Mouse (Mus musculus): Measurements from ENCODE around the gene Pcsk5.

The Pcsk5 gene

DNA sequence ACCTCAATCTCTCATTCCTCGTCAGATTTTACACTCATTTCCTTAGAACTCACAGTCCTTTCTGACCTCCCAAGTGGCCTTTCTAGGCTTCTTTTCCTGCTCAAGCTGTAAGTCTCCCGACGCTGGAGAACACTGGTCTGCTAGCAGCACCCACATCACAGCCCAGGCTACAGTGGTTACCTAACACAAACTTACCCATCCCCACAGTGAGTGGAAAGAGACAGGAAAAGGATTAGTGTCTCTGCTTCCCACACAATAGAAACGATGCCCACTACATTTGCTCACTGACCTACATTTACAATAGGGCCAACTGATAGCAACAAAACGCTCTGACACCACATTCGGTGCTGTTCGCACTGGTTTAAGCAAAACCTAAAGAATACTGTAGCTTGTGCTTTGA lies 24.8 kb downstream of the Pcsk5 start:
- DNase-seq (ENCODE audit: low read depth, low spot score): no peak

DNA sequence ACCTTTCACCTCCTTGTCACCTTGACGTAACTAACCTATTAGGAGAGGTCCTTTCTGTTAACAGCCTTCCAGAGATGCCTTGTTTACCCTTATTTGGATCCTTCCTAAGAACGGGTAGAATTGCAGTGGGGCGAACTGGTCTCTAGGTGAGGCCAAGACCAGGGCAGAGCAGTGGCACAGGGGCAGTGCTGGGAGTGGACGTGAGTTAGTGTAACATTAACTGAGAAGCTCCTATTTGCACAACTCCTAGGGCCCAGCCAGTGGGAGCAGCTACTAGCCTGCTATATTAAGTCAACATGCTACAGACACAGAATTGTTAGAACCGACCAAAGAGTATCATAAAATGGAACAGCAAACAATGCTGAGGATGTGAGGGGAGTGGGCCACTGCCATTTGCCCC lies 30.8 kb downstream of the Pcsk5 start:
- no peak for DNase-seq (ENCODE audit: low read depth, low spot score)

DNA sequence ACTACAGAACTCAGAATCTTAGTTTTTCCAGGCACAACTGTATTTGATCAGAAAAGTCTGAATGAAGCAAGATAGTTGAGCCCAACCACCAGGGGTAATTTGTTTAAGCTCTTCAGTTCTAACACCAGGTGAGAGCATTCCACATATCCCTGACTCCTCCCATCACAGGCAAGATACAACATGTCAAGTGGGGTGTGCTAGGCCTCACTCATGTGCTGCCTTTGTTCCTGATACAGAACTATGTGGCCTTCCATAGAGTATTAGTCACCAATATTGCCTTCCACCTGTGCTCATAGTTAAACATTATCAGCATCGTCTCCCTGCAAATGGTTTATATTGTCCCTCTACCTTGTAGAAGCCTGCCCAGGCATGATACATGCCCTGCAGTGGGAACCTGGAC lies 36.6 kb downstream of the Pcsk5 start:
- DNase-seq (ENCODE audit: low read depth, low spot score): no peak

DNA sequence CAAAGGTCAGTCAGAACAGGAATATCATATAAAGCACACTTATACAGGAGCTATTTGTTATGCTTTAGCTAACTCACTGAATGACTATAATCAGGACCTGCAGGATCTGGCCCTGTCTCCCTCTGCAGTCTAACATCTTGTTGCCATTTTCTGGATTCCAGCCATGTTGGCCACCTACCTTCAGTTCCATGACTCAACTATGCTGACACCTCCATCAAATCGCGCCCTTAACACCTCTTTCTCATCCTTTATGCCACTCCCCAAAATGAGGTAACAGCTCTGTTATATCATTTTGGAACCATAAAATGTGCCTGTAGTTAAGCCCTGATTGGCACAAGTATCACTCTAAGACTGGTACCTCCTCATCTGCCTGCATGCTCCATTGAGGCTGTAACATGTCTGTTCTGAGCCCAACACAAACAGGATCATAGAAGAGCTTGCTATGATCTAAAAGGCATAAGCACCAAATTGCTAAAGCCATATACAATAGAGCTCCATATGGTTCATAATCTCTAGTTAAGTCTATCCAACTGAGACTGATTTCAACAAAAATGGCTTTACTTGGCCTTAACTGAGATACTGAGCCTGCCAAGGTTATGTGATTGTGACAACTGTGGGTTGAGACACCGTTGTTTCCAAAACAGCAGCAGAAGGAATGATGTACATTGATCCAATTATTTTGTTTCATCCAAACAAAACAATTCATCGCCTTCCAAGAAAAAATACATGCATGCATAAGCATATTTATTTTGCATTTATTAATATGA lies 37.8 kb downstream of the Pcsk5 start:
- no peak for DNase-seq (ENCODE audit: low read depth, low spot score)

DNA sequence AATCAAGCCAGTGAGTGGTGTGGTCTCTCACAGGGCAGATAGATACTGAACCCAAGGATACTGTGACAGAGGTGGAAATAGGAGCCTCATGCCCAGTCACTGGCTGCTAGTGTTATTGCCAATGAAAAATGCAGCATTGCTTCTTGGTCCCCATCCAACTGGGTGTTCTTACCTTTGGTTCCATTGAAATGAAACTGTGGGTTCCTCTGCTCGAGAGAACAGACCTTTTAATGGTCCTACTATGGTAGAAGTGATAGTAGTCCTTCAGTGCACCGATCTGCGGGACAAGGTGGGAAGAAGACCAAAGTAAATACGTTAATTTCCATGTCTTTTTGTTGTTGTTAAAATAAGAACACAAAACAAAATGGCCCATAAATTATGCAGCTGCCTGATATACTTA lies 44.0 kb downstream of the Pcsk5 start:
- no peak for DNase-seq (ENCODE audit: low read depth, low spot score)

DNA sequence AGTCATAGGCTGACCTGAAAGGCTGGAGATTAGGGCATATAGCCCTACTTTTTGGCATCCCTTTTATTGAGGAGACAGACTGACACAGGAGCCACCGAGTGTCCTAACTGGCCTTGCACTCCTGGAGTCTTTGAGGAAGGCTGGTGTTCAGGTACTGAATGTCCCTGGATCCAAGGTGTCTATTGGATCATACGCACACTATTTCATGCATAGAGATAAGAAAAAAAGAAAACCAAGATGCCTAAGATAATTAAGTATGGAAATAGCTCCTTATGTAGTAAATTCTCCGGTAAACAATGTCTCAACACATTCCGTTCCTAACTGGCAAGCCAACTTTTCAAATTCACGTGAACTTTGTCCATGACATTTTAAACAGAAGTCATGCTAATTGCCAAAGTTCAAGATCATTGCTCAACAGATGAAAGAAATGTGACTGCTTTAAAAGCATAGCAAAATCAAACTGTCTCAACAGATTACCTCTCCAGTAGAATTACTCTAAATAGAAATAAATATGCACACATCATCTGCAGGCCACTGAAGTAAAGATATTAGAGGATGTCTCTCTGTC lies 45.9 kb downstream of the Pcsk5 start:
- no peak for DNase-seq (ENCODE audit: low read depth, low spot score)

DNA sequence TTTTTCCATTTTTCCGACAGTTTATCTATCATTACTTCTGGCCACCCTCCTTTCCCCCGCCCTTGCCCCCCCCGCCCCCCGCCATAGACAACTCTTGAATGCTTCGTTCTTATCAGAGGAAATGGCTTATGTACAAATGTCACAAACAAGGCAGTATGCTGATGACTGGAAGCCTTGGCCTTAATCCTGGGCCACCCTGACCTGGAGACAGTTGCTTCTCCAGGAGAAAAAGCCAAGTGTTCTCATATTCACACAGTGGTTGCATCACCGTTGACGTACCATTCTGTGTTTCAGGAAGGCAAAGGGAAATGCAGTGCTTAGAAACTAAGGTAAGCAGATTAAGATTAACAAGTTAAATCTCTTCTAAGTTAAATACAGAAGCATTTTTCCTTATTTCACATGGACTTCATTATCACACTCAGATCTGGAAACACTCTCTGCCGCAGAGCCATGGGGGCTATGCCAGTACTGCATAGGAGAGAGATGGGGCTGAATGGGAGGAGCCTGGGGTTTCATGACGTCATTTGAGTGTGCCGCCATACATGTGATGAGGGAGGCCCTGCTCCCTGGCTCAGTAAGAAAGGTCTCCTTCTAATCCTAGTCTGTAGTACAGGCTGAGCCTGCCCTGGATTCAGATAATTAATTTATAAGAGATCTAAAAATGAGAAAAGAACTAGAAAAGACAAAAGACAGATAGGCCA lies 48.7 kb downstream of the Pcsk5 start:
- no peak for DNase-seq (ENCODE audit: low read depth, low spot score)

DNA sequence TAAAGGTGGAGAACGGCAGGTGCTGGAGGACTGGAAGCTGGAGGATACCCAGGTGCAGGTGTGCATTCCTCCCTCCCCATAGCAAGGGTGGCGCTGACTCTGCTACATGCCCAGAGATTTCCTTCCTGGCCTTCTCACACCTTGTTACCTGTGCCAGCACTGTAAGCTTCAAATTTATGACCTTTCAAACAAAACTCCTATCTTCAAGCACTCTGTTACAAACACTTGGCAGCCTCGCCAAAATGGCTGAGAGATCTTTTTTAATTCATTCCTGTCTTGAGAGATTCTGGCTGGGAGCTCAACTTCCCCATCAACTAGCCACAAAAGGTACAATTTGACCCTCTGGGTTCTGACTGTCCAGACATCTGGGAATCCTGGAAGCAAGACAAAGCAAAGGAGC lies 50.7 kb downstream of the Pcsk5 start:
- DNase-seq (ENCODE audit: low read depth, low spot score): no peak

DNA sequence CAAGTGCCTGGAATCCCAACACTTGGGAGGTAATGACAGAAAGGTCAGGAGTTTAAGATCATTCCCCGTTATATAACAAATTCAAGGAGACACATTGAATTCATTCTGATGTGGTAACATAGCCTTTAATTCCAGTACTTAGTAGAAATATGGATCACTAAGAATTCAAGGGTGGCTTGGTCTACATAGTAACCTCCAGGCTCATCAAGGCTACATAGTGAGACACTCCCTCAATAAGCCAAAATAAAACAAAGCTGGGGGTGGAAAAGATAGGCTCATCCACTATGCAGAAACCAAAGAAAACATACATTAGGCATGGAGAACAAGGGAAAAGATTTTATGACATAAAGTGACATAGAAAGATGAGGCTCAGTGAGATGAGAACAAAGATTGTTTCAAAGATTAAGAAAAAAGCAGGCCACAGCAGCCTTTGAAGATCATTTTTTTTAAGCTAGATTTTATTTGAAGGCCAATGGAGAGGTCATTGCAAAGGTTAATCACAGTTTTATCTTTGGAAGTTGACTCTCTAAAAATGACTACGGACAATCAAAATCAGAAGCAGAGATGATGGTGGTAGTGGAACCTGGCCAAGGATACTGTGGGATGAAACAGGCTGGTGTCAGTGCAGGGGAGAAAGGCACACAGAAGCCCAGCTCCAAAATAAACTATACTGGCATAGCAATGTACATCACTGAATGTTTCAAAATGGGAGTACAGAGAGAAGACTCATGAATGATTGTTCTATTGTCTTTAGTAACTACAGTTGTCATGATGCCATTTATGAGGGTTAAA lies 52.8 kb downstream of the Pcsk5 start:
- DNase-seq (ENCODE audit: low read depth, low spot score): no peak

DNA sequence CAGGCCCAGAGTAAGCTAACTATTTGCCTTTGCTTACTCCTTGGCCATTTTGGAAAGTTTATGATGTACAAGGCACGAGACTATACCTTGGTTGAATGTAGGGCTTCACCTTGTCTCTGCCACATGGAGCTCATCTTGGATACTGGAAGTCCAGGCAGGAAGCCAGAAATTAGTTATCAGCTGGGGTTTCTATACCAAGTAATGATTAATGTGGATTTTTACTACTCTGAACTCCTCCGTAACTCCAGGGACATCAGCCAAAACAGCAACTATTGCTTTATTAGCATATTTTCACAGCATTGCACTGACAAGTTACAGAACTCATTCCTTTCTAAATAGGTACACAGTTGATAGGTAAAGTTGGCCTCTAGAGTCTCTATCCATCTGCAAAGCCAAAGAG lies 54.2 kb downstream of the Pcsk5 start:
- no peak for DNase-seq (ENCODE audit: low read depth, low spot score)

DNA sequence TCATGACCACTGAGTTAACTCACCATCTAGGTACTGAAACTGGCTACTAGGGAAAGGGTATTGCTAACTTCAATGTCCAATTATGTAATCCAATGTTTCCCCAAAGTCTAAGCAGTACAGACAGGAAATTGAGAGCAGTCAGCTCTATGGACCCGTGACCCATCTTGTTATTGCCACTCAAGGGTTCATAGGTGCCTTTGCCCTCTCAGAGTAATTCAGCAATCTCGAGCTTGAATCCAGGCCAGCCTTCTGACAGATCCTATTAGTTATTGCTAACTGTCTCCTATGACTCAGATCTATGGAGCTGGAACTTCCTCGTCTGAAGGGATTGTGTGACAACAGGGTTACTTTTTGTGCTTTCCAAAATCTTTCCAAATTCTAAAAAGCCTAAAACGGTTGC lies 56.1 kb downstream of the Pcsk5 start:
- no peak for DNase-seq (ENCODE audit: low read depth, low spot score)

DNA sequence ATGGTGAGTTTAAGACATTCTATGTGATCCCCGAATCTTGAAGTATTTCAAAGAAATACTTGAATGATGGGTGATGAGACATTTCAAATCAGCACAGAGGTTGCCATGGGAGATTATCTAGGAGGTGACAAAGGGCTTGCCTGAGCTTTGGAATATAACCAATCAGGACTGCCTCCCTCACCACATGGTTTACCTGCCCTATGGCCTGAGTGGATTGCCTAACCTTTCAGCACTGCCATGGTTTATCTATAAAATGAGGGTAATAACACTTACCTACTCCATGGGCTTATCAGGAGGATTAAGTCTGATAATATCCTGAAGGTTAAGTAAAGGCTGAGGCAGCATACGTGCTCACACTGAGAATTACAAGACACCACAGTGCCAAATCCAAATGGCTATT lies 61.5 kb downstream of the Pcsk5 start:
- DNase-seq (ENCODE audit: low read depth, low spot score): no peak

DNA sequence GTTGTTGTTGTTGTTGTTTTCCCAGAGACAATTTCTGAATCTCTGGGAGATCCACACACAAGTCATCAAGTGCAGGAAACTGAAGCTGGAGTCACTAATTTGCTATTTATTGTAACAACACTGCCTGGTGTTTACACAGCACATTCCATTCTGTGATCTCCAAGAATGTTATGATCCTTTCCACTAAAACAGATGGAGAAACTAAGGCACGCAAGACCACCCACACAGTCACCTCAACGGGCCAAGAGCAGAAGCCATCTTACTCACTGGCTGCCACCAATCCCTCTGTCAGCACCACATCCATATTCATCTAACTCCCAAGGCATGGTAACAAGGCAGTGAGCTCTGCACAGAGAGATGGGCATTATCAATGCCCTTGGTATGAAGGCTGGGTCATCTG lies 62.3 kb downstream of the Pcsk5 start:
- no peak for DNase-seq (ENCODE audit: low read depth, low spot score)

DNA sequence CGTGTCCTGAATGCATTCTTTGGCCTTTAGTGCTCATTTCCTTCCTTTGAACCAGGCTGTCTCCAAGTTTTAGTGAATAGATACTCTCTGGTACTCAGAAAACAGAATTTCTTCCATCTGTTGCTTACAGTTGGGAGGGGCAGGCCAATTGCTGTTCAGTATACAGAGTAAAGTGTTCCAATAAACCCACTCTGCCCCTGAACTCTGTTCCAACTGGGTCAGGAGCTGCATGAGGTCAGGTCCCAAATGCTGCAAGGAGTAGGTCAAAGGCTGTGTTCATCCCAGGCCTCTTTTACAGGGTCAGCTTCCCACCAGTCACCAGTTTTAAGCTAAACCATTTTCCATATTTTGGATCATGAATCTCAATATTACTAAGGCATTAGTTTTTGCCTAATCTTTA lies 63.4 kb downstream of the Pcsk5 start:
- DNase-seq (ENCODE audit: low read depth, low spot score): no peak

DNA sequence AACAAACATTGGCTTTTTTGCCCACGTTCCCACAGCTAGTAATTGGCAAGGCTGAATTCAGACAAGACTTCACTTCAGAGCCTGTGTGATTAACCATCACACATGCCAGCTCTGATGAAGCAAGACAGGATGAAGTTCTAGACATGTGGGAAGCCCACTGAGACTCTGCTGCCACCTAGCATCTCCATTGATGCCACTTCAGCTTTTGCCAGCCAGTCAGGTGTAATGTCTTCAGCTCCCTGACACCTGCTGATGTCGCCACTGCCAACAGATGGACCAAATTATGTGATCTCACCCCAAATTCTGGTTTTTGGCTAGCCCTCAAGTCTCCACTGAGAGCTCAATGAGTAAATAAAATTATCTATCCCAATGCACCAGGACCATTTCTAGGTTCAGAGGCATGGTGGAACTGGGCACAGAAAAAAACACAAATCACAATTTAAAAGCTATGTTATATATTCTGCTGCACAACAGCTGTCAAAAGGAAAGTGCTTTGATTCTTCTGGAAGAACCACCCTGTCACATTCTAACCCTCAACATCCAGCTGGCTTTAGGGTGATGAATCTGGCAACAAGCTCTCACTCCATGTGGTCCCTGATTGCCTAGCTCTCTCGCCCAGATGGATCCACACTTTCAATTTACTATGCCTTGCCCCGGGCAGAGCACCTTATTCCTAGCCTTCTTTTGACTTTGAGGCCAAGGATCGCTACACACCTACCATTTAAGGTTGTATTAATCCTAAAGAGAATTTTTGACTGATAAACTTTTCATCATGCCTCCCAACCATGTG lies 67.6 kb downstream of the Pcsk5 start:
- no peak for DNase-seq (ENCODE audit: low read depth, low spot score)

DNA sequence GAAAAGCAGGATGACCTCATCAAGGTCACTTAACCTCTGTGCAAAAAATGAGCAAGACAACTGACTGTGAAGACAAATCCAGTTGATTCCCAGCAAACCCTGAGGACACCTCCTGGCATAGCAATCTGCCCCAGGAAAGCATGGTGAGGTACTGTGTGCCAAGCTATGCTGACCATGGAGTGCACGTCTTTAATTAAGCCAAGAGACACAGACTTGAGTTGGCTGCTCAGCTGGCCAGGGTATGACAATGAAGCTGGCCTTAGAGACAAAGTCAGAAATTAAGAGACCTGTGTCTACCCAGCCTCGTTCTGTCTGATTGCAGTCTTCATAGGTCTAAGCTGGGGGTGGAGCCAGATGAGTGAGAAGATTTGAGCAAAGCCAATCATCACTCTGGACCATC lies 72.4 kb downstream of the Pcsk5 start:
- DNase-seq (ENCODE audit: low read depth, low spot score): no peak

DNA sequence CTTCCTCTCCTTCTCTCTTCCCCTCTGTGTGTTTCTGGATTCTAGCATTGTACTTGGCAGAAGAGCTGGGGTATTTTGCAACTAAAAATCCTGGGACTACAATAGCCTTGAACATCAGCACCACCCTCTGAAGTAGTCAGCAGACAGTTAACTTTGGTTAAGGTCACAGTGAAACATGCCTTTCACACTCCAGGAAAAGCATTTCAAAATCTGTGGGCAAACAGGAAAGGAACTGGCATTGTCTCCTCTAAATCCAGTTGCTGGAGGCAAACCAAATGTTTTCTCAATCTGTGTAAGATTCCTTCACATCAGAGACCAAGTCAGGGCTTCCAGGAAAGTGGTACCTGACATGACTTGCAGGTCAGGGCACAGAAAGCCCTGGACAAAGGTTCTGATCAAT lies 74.7 kb downstream of the Pcsk5 start:
- no peak for DNase-seq (ENCODE audit: low read depth, low spot score)

DNA sequence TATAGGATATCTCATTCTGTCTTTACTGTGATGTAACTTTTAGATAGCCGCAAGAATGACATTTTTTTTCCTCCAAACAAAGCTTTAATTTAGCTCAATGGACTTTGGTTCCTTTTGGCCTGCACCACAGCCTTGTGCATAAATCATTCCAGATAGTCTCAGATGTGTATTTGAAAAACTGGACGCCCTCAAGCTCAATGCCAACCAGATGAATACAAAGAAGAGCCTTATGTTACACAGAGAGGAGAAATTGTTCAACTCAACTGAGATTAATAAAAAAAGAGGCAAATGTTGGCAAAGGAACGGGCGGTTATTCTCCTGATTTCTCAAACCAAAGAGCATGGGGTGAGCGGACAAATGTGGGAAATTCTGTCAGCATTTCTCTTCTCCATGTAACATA lies 75.8 kb downstream of the Pcsk5 start:
- no peak for DNase-seq (ENCODE audit: low read depth, low spot score)

DNA sequence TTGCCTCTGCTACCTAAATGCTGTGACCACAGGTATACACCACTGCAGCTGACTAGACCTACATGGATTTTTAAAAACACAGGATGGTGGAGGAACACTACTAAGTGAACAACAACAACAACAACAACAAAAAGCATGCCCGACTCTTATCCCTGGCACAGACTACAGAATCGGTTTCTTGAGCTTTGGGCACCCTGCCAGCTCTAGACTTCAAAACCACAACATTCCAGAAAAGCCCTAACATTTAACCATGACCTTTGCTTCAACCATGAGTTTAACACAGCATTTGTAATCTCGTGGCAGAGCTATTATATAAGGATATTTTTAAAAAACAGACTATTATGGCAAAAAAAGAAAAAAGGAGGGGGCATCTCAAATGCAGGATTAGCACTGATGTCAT lies 84.6 kb downstream of the Pcsk5 start:
- DNase-seq (ENCODE audit: low read depth, low spot score): no peak

DNA sequence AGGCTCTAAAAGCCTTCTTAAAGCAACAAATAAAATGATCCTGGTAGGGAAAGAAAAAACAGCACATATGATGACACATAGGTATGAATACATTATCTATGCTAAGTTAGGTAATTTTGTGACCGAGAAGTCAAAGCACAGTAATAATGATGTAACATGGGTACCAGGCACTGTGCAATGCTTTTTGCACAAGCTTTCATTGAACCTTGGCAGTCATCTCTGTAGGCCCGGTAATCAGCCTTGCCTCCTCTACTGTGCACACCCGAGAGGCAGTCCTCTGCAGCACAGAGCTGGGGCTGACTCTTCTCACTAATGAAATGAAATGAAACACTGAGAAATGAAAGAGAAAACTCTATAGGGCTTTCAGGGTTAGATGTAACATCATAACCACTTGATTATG lies 89.1 kb downstream of the Pcsk5 start:
- DNase-seq (ENCODE audit: low read depth, low spot score): no peak

DNA sequence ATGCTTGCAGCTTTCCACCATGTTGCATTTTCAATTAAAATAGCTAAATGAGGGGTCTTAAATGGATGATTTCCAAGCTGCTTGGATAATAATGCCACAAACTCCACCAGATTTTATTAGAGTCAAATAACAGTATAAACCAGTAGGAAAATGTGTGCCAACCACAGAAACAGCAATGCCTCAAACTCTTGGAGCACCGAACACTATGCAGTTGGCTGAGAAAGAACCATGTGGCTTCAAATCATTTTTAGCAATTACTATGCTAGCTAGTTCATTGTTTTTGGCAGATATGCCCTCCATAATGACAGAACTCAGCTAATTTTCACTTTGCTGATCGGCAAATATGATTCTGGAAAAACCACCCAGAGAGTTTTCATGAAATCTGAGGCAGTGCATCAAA lies 92.1 kb downstream of the Pcsk5 start:
- no peak for DNase-seq (ENCODE audit: low read depth, low spot score)
